Mouse (Mus musculus): ENCODE measurements around the gene Itgb4. TPM values are rescaled to one million over a fixed set of nuclear protein-coding genes. Genes with fewer than 3 reads are reported as not detected.

Itgb4 gene
- total RNA-seq, 2 experiments from 2014 or later: 3.5 to 5.3 TPM

Other genes starting within 250 kb of the Itgb4 start
- 10 to 100 TPM; 85.1 to 88.2 TPM for gene Tmem94, start 209.3 kb upstream of the Itgb4 start, total RNA-seq (2021)
- 10 to 100 TPM; 13.1 to 18.2 TPM for gene Caskin2, start 161.1 kb upstream of the Itgb4 start, total RNA-seq (2021)
- 1 to 10 TPM; 5.0 to 6.5 TPM for gene Tsen54, start 160.0 kb upstream of the Itgb4 start, total RNA-seq (2021)
- 1 to 10 TPM; 6.3 to 8.1 TPM for gene Llgl2, start 150.7 kb upstream of the Itgb4 start, total RNA-seq (2021)
- gene Myo15b, start 116.3 kb upstream of the Itgb4 start, total RNA-seq (2021): not detected
- 1 to 10 TPM in 1 of 2 experiments, under 1 TPM in 1; 0.38 to 1.1 TPM for gene Smim5, start 74.7 kb upstream of the Itgb4 start, total RNA-seq (2021)
- not detected for gene Smim6, start 62.7 kb upstream of the Itgb4 start, total RNA-seq (2021)
- gene Sap30bp, start 41.4 kb upstream of the Itgb4 start, total RNA-seq (2021): 10 to 100 TPM in 1 of 2 experiments, 1 to 10 TPM in 1; 9.2 to 10.1 TPM
- gene Recql5, start 41.2 kb upstream of the Itgb4 start, total RNA-seq (2021): 1 to 10 TPM; 6.5 to 7.2 TPM
- 1 to 10 TPM; 2.6 to 3.2 TPM for gene Galk1, start 38.0 kb downstream of the Itgb4 start, total RNA-seq (2021)
- gene H3f3b, start 53.3 kb downstream of the Itgb4 start, total RNA-seq (2021): 10 to 100 TPM; 49.1 to 71.3 TPM
- gene Unk, start 55.6 kb downstream of the Itgb4 start, total RNA-seq (2021): 1 to 10 TPM; 5.1 to 7.5 TPM
- gene Unc13d, start 103.3 kb downstream of the Itgb4 start, total RNA-seq (2021): under 1 TPM; 0.23 to 0.88 TPM
- 10 to 100 TPM; 91.4 to 92.8 TPM for gene Wbp2, start 112.3 kb downstream of the Itgb4 start, total RNA-seq (2021)
- 1 to 10 TPM; 8.1 to 9.6 TPM for gene Trim47, start 152.5 kb downstream of the Itgb4 start, total RNA-seq (2021)
- gene Trim65, start 156.4 kb downstream of the Itgb4 start, total RNA-seq (2021): 1 to 10 TPM; 4.2 to 4.6 TPM
- 10 to 100 TPM; 48.4 to 52.9 TPM for gene Mrpl38, start 164.2 kb downstream of the Itgb4 start, total RNA-seq (2021)
- 10 to 100 TPM in 1 of 2 experiments, 1 to 10 TPM in 1; 8.9 to 11.0 TPM for gene Fbf1, start 193.5 kb downstream of the Itgb4 start, total RNA-seq (2021)
- gene Ten1, start 224.1 kb downstream of the Itgb4 start, total RNA-seq (2021): 10 to 100 TPM; 16.9 to 20.4 TPM
- gene Acox1, start 224.3 kb downstream of the Itgb4 start, total RNA-seq (2021): 100 to 1,000 TPM in 1 of 2 experiments, 10 to 100 TPM in 1; 99.6 to 109 TPM